Mouse (Mus musculus) limb, embryonic 14.5 days (tissue): ENCODE measurements around the gene Chd5. TPM values are rescaled to one million over a fixed set of nuclear protein-coding genes. Genes with fewer than 3 reads are reported as not detected.

ENCODE experiments used
- ATAC-seq: fragments of 200-750 bp; cut with Nextera tagmentation; 2 replicates; pipeline ENCODE4 v1.8.0; 2017; ENCODE audit warnings: low read depth, moderate number of reproducible peaks, moderate TSS enrichment; ENCODE audit not compliant: low FRiP score
- DNase-seq: peaks from one replicate; pipeline ENCODE4 v3.0.0-alpha.2; 2015; ENCODE audit warnings: low spot score
- H3K27ac ChIP-seq: fragments of 300-500 bp; sonication (generic); replicated peaks from 2 replicates; pipeline ENCODE4 v1.5.1; 2014; ENCODE audit warnings: low read depth, mild to moderate bottlenecking, low read length, moderate library complexity, mixed read lengths
- H3K27me3 ChIP-seq: fragments of 300-500 bp; sonication (generic); 2 replicates; pipeline ENCODE4 v1.6.1; 2014; ENCODE audit warnings: low read length, mixed read lengths; ENCODE audit not compliant: control insufficient read depth, insufficient read depth
- H3K36me3 ChIP-seq: fragments of 300-500 bp; sonication (generic); 2 replicates; pipeline ENCODE4 v1.6.1; 2014; ENCODE audit warnings: mild to moderate bottlenecking, low read length, moderate library complexity, mixed read lengths; ENCODE audit not compliant: control insufficient read depth, insufficient read depth
- H3K4me1 ChIP-seq: fragments of 300-500 bp; sonication (generic); 2 replicates; pipeline ENCODE4 v1.6.1; 2014; ENCODE audit warnings: antibody characterized with exemption, low read length, mixed read lengths; ENCODE audit not compliant: control insufficient read depth, insufficient read depth
- H3K4me2 ChIP-seq: fragments of 300-500 bp; sonication (generic); replicated peaks from 2 replicates; pipeline ENCODE4 v1.6.1; 2014; ENCODE audit warnings: low read depth, mild to moderate bottlenecking, low read length, moderate library complexity; ENCODE audit not compliant: severe bottlenecking
- H3K4me3 ChIP-seq: fragments of 300-500 bp; sonication (generic); replicated peaks from 2 replicates; pipeline ENCODE4 v1.5.1; 2014; ENCODE audit warnings: low read length
- H3K9ac ChIP-seq: fragments of 300-500 bp; sonication (generic); 2 replicates; pipeline ENCODE4 v1.6.1; 2014; ENCODE audit warnings: mild to moderate bottlenecking, low read depth, low read length, moderate library complexity; ENCODE audit not compliant: severe bottlenecking
- H3K9me3 ChIP-seq: fragments of 300-500 bp; sonication (generic); 2 replicates; pipeline ENCODE4 v1.6.1; 2016; ENCODE audit warnings: low read length; ENCODE audit not compliant: control insufficient read depth
- POLR2A ChIP-seq: fragments of 200-500 bp; IDR thresholded peaks from 2 replicates; pipeline ENCODE4 v1.8.0; 2012; ENCODE audit warnings: inconsistent platforms, mild to moderate bottlenecking, moderate library complexity, borderline replicate concordance; ENCODE audit not compliant: insufficient read depth, insufficient read length; ENCODE audit errors: extremely low read depth
- WGBS: fragments of 180-500 bp; shearing (Covaris S2); extraction: QIAGEN DNeasy Blood & Tissue Kit; methylation state at CpG from one replicate; pipeline ENCODE4 v1.1.7; 2014; 5-methylcytosine and 5-hydroxymethylcytosine counted together
- polyA plus RNA-seq, 2 experiments: library from polyadenylated mRNA; depleted of rRNA in 1 of 2; stranded (reverse) in 1 of 2; unstranded in 1 of 2; fragments of >200 nt; fragmentation: Nextera tagmentation in 1 of 2; extraction: Ambion mirVana in 1 of 2; gene quantifications; 2 replicates each; pipeline versions ENCODE4 v1.2.1 to v1.2.3; 2012 to 2014

Gene Chd5
- polyA plus RNA-seq, 2 experiments = 0.07 to 0.83 TPM

DNA sequence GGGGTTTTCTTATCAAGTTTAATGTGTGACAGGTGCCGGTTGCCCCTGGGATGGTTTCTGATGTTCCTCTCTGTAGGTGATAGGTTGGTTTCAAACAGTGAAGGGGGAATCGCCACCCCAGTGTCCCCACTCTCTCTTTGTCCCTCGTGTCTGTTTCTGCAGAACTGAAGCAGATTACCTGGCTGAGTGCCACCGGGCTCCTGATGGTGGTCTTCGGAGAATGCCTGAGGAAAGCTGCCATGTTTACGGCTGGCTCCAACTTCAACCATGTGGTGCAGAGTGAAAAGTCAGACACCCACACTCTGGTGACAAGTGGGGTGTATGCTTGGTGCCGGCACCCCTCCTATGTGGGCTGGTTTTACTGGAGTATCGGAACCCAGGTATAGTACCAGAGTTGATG, 38.1 kb upstream of the Chd5 start:
- Histone ChIP-seq H3K27me3 (no peaks in the 10 kb centered on the region), H3K36me3 (peaks cover 55% of the 10 kb centered on the region), H3K9ac (no peak overlapping the region), H3K4me2 (no peak overlapping the region), H3K4me3 (no peak overlapping the region), H3K9me3 (no peaks in the 10 kb centered on the region), H3K27ac (no peak overlapping the region), H3K4me1 (peaks cover 11% of the 10 kb centered on the region)
- no peak for DNase-seq
- ATAC-seq = no peak
- WGBS = 88% methylated on average over 8 of the region's 8 CpGs
- TF ChIP-seq POLR2A = no peak

DNA sequence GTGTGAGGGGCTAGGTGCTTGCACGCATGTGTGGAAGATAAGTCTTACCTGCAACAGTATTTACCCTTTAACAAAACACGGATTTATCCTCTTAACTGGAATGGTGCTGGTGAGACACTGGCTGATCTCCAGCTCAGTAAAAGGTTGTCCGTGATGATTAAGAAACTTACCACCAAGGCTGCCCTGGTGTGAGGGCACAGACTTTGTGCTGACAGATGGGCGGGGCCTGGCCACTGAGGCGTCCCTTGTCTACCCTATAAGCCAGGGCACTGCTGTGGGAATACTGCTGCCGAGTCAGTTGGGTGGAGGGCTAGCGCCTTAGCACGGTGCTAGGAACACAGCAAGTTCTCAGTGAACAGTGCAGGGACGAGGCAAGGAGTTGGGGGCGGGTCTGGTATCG, 36.4 kb upstream of the Chd5 start:
- H3K36me3 ChIP-seq = peaks cover 55% of the 10 kb centered on the region

GRCm38 (mm10) chr4:152303172-152303571, 35.3 kb upstream of the Chd5 start:
- H3K9me3 ChIP-seq = no peaks in the 10 kb centered on the region
- no peak overlapping the region for H3K27ac ChIP-seq
- ATAC-seq (no peak), DNase-seq (no peak)
- peaks cover 55% of the 10 kb centered on the region for H3K36me3 ChIP-seq
- H3K9ac ChIP-seq = no peak overlapping the region
- peaks cover 4% of the 10 kb centered on the region for H3K4me1 ChIP-seq
- no peaks in the 10 kb centered on the region for H3K27me3 ChIP-seq
- H3K4me2 ChIP-seq = no peak overlapping the region
- no peak overlapping the region for H3K4me3 ChIP-seq
- 86% methylated on average over 10 of the region's 10 CpGs for WGBS
- no peak for TF ChIP-seq POLR2A

More for the DNA sequence above, 36.4 kb upstream of the Chd5 start:
- Histone ChIP-seq H3K9ac (no peak overlapping the region), H3K27ac (no peak overlapping the region), H3K9me3 (no peaks in the 10 kb centered on the region), H3K4me2 (no peak overlapping the region), H3K27me3 (no peaks in the 10 kb centered on the region), H3K4me3 (no peak overlapping the region), H3K4me1 (peaks cover 9% of the 10 kb centered on the region)
- DNase-seq (no peak), ATAC-seq (no peak)
- 87% methylated on average over 11 of the region's 11 CpGs for WGBS
- TF ChIP-seq POLR2A = no peak

- no peak overlapping the region for H3K4me3 ChIP-seq
- no peak for DNase-seq
- 91% methylated on average over 6 of the region's 6 CpGs for whole genome bisulfite sequencing
- H3K27me3 ChIP-seq = no peaks in the 10 kb centered on the region
- H3K9ac ChIP-seq = no peak overlapping the region
- peaks cover 52% of the 10 kb centered on the region for H3K36me3 ChIP-seq
- H3K4me1 ChIP-seq = no peaks in the 10 kb centered on the region
- H3K9me3 ChIP-seq = no peaks in the 10 kb centered on the region
- no peak overlapping the region for H3K4me2 ChIP-seq
- no peak for ATAC-seq
- no peak overlapping the region for H3K27ac ChIP-seq
- TF ChIP-seq POLR2A = no peak
These were observed 33.8 kb upstream of the Chd5 start for GRCm38 (mm10) chr4:152304685-152305084.

- H3K4me1 ChIP-seq = no peaks in the 10 kb centered on the region
- no peaks in the 10 kb centered on the region for H3K9me3 ChIP-seq
- no peak overlapping the region for H3K4me3 ChIP-seq
- peaks cover 41% of the 10 kb centered on the region for H3K36me3 ChIP-seq
- WGBS = 72% methylated on average over 6 of the region's 6 CpGs
- no peak overlapping the region for H3K27ac ChIP-seq
- no peak overlapping the region for H3K9ac ChIP-seq
- TF ChIP-seq POLR2A = no peak
- H3K4me2 ChIP-seq = no peak overlapping the region
- ATAC-seq (no peak), DNase-seq (no peak)
- 0 out of 2 replicates have a peak, but pooled peaks cover 3% of the 10 kb centered on the region for H3K27me3 ChIP-seq
These were observed 32.5 kb upstream of the Chd5 start for GRCm38 (mm10) chr4:152305991-152306390.

DNA sequence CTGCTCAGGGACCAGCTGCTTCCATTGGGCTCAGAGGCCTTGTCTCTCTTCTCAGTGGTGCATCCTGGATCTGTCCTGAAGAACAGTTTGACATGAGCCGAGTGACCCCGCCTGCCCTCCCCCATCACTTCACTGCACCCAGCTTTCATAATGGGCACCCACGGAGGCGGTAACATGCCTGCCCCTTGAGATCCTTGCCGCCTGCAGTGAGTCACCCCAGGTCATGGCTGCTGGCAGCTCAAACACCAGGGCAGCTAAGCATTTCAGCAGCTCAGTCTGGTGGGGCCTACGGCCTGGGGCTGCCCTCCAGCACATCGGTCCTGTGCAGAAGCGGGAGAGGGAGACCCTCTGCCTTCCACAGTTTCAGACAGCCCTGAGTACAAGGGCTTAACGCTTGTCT, 30.9 kb upstream of the Chd5 start:
- Histone ChIP-seq H3K9ac (no peak overlapping the region), H3K36me3 (peaks cover 28% of the 10 kb centered on the region), H3K4me3 (no peak overlapping the region), H3K9me3 (no peaks in the 10 kb centered on the region), H3K4me1 (no peaks in the 10 kb centered on the region), H3K27ac (no peak overlapping the region), H3K4me2 (no peak overlapping the region), H3K27me3 (peaks cover 16% of the 10 kb centered on the region)
- ATAC-seq (no peak), DNase-seq (no peak)
- no peak for TF ChIP-seq POLR2A
- 85% methylated on average over 9 of the region's 9 CpGs for WGBS
